Mouse (Mus musculus): ENCODE measurements at regions not wholly inside any gene's neighbourhood (a gene's known extent, or its start where the extent isn't known, plus 50 kb on each side); places are given as distances from the start of the nearest gene placed in this dataset.

GRCm38 (mm10) chr6:78788972-78789371, 320.3 kb upstream of the Reg3g start:
- Histone ChIP-seq H3K9ac (no peak overlapping the region), H3K4me2 (ENCODE audit: low read depth) (no peak overlapping the region), H3K9me3 (ENCODE audit: low read length) (no peaks in the 10 kb centered on the region), H3K4me1 (ENCODE audit: insufficient read depth) (no peaks in the 10 kb centered on the region), H3K4me3 (ENCODE audit: low read depth, low read length) (no peak overlapping the region), H3K36me3 (ENCODE audit: insufficient read depth) (no peaks in the 10 kb centered on the region), H3K27me3 (ENCODE audit: insufficient read depth, low read length) (no peaks in the 10 kb centered on the region), H3K27ac (ENCODE audit: low read depth, low read length) (no peak overlapping the region)
- TF ChIP-seq CTCF (IDR thresholded peaks at IDR 0.05; ENCODE audit: low read depth): no peak
- DNase-seq (no peak), ATAC-seq (no peak)
- WGBS: 81% methylated on average over 2 of the region's 2 CpGs

- H3K27ac ChIP-seq (ENCODE audit: low read depth, low read length): no peak overlapping the region
- 93% methylated on average over 3 of the region's 3 CpGs for WGBS
- H3K4me1 ChIP-seq (ENCODE audit: insufficient read depth): no peaks in the 10 kb centered on the region
- no peaks in the 10 kb centered on the region for H3K27me3 ChIP-seq (ENCODE audit: insufficient read depth, low read length)
- H3K9me3 ChIP-seq (ENCODE audit: low read length): no peaks in the 10 kb centered on the region
- no peak overlapping the region for H3K4me3 ChIP-seq (ENCODE audit: low read depth, low read length)
- H3K9ac ChIP-seq: no peak overlapping the region
- DNase-seq (no peak), ATAC-seq (no peak)
- H3K36me3 ChIP-seq (ENCODE audit: insufficient read depth): no peaks in the 10 kb centered on the region
- no peak overlapping the region for H3K4me2 ChIP-seq (ENCODE audit: low read depth)
- TF ChIP-seq CTCF (IDR thresholded peaks at IDR 0.05; ENCODE audit: low read depth): peak; percentile 16; the same call in 1 of the 2 replicates
Observed at GRCm38 (mm10) chr6:78757619-78758018, 288.9 kb upstream of the Reg3g start.
